Mouse (Mus musculus) right cerebral cortex, adult 2 months (tissue): Measurements from ENCODE around the gene Dhrs4.

Experiments used
- DNase-seq, 2 experiments: peaks; one replicate each; pipeline ENCODE4 v3.0.0; 2021 to 2022; ENCODE audit warnings: low spot score in 2 of 2

Dhrs4 gene

DNA sequence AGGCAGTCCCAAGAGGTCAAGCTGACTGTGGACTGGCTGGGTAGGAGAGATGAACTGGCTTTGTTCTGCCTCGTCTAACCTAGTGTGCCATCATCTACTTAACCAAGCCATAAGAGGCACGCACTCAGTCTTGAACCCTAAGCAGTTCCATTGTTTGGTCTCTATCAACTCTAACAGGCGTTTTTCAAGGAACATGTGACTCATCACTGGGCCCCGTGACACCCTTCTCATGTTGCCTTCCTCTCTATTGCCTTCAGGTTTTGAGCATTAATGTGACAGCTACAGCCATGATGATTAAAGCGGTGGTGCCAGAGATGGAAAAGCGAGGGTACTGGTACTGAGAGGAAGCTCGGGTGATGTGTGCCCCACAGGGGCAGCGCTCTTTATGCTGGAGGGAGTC is 8.3 kb downstream of the Dhrs4 start:
- no peak for DNase-seq

DNA sequence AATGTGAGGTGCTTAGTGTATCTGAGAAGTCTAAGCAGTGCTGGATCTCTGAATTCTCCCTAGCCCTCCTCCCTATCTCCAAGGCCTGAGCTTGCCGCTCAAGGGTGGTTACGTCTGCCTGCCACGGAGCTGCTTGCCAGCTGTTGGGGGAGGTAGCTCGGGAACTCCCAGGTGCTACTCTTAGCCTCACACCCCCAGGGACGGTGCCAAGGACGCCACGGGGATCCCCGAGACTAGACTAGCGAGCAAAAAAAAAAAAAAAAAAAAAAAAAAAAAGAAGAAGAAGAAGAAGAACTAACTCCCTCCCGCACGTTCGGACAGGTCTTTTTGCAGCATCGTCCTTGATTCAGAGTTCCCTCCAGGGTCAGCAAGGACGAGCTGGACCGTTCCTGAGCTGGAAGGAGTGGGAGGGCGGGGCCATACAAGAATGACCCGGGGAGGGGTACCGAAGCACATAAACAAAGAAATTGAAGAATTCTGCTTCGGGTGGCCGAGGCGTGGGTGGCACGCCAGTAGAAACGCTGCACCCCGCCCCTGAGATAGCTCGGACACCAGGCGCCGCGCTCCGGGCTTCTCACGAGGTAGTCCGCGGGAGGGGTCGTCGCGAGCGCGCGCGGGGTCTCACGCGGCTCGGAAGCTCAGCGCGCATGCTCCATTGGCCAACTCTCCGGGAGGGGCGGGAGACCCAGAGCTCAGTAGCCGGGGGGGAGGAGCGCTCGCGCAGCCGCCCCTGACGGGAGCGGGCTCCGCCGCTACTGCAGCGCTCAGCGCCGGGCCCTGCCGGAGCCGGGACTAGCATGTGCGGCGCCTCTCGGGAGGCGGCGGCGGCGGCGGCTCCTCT is 12.0 kb downstream of the Dhrs4 start, which contains the start of gene Carmil3:
Gene Carmil3 (plus strand): TSS at position 291 of the 841 bp plus-strand sequence.
- DNase-seq: peak; percentile 81 to 88

DNA sequence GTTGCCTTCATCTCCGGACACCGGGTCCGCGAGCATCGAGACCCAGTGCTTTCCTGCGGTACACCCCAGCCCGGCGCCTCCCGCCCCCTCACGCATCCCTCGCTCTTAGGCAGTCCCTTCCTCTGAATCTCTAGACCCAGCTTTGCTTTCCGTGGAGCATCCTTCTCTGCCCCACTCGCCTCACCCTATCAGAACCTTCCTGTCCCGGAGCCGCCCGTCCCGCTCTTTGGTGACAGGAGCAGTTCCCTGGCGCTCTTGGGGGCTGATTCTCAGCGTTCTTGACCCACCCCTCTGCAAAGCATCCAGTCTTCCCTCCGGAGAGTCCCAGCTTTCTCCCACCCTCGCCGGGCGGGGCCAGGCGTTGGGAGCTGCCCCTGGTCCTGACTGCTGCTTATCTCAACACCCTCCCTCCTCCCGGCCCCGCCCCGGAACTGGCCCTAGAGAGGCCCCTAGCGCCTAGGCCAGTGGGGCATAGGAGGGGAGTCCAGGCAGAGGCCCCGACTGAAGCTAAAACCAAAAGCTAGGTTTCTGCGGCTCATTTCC is 12.8 kb downstream of the Dhrs4 start:
- peak; percentile 53 to 56 for DNase-seq

DNA sequence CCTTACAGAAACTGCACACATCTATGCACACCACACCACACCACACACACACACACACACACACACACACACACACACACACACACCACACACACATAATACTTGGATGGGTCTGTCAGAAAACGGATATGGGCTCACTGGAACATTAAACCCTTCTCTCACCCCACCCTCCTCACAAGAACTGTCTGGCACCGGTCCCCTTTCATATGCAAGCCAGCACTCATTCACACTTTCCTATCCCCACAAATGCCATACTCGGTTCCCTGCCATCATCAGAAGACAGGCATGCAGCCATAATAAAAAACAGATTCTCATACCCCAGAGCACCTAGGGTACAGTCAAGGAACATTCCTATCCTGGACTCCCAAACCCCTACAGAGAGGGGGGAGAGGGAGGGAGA is 13.5 kb downstream of the Dhrs4 start:
- no peak for DNase-seq

DNA sequence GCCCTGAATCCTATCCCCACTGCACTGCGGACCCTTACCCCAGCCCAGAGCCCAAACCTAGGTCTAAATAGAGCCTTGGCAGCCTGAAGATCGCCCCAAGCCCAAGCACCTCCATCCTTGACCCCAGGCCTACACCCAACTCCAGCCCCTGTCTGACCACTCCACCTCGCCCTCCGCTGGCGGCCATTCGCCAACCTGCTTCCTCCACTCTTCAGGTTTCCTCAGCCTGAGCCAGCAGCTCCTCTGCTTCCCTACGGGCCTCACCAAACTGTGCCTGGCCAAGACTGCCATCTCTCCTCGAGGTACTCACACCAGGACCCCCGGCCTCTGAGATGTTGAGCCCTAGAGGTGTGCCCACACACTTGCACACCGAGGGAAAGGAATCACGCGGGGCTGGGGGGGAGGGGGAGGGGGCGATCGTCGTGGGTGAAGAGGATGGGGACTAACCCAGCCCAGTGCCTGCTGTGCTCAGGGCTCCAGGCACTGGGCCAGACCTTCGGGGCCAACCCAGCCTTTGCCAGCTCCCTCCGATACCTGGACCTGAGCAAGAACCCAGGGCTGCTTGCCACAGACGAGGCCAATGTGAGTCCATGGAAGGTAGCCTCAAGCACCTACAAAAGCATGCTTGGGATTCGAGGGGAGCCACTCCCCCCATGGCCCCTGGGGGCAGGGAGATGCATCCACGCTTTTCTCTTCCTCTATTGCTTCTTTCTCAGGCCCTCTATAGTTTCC is 17.1 kb downstream of the Dhrs4 start:
- no peak for DNase-seq

DNA sequence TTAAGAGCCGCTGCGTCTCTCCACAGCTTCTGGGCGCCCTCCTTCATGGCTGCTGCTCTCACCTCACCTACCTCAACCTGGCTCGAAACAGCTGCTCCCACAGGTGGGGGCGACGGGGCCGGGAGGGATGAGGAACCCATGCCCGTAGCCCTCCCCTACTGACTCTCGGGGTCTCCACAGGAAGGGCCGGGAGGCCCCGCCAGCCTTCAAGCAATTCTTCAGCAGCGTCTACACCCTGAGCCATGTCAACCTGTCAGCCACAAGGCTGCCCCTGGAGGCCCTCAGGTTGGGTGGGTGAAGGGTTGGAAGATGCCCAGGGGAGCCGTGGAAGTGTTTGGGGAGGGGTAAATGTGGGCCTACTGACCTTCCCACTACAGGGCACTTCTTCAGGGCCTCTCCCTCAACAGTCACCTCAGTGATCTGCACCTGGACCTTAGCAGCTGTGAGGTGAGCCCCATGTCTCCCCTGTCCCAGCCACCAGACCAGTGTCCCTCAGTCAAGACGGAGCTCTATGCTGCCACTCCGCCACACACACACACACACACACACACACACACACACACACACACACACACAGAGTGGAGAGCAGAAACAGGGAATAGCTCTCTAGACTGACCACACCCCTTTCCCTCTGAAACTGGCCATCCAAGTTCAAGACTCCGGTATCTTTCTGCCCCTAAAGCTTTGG is 18.3 kb downstream of the Dhrs4 start:
- DNase-seq: no peak

DNA sequence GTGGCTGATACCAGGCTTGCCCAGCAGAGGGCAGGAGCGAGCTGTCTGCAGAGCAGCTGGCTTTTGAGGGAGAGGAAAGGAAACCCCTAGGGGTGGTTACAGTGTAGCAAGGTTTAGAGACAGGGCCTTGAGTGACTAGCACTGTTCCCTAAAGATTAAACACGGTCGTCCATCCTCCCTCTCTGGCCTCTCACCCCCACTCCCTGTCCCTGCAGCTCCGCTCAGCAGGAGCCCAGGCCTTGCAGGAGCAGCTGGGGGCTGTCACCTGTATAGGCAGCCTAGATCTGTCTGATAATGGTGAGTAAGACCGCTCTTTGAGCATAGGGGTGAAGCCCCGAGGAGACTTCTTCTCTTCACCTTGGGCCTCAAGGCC is 18.9 kb downstream of the Dhrs4 start:
- DNase-seq: peak; percentile 83 to 89

DNA sequence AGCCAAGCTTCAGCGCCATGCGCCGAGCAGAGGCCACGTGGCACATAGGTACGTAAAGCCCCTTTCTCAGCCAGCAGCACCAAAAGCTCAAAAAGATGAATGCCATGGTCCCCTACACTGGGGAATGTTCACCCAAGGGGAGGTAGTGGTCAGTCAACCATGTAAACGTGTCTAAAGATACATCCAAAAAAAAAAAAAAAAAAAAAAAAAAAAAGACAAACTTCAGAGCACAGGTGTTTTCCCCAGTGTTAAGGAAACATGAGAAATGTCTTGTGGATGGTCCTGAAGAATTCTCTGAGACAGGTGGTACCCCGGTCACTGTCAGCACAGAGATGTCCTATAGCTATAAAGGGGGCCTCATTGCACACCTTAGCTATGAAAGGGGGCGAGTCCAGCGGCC is 27.1 kb downstream of the Dhrs4 start:
- no peak for DNase-seq

DNA sequence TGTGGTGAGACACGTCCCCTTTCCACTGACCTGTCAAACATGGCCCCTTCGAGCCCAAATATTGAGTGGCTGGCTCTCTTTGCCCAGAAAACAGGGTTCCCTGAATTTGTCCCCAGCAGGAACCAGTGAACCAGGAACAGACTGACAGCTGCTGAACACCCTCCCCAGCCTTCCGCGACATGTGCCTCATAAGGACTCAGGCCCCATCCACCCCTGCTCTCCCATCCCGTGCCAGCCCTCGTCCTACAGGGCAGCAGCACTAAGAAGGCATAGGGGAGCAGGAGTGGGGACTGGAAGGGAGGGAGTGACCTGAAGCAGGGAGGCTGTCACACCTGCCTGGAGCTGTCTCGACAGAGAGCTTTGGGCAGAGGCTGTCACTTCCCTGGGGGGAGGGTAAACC is 29.2 kb downstream of the Dhrs4 start:
- DNase-seq: no peak

DNA sequence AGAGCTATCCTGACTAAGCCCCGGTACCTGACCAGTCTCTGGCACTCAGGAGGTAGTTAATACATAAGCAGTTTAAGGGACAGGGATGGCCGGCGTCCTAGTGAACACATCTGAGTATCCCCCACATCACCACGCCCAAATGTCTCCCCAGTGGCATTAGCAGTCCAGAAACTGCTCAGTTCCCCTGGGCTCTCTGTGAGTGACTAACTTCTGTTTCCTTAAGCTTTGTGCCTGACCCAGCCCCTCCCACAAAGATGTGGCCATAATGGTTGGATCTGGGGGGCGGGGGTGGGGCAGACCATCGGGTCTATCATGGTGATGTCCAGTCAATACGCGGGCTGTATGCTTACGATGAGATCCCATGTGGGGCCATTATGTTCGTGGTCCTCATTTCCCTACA is 31.0 kb downstream of the Dhrs4 start:
- DNase-seq: no peak

DNA sequence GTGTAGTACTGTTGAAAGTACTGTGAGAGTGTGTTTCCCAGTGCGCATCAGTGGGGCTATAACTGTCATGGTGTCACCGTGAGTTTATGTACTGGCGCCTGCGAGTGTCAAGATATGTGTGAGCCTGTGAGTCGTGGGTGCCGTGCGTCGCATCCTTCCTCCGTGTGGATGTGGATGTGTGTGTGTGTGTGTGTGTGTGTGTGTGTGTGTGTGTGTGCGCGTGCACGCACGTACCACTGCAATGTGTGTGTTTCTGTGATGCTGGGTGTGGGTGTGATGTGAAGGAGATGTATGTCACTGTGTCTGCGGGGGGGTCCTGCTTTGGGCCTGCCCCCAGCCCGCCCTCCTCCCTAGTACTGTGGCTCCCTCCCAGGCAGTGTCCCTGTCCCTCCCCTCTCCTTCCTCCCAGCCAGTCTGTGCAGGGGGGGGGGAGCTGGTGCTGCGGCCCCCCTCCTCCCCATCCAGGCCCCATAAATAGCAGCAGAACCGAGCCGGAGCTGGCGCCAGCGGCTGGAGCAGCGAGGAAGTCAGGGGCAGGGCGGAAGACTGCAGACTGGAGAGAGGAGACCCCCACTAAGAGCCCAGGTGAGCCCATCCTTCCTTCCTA is 31.7 kb downstream of the Dhrs4 start, which contains the start of gene Cpne6:
Gene Cpne6 (plus strand): TSS at position 321 of the 607 bp plus-strand sequence.
- DNase-seq: peak; percentile 63 to 67

DNA sequence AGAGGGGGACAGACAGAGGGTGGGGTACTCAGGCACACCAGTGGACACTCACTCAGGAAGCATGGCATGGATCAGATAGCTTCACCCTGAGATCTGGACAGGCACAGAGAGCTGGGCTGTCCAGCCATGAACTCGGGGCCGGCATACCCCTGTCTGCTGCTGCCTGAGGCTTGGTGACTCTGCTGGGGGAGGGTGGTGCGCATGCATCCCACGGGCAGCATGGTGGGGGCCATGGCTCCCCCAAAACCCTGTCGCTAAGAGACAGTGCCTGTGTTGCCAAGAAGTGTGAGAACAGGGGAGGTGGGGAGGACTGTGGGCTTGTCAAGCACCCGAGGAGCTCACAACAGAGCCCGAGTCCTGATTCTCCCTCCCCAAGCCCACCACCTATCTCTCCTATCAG is 32.5 kb downstream of the Dhrs4 start:
- DNase-seq: peak; percentile 74 to 75

DNA sequence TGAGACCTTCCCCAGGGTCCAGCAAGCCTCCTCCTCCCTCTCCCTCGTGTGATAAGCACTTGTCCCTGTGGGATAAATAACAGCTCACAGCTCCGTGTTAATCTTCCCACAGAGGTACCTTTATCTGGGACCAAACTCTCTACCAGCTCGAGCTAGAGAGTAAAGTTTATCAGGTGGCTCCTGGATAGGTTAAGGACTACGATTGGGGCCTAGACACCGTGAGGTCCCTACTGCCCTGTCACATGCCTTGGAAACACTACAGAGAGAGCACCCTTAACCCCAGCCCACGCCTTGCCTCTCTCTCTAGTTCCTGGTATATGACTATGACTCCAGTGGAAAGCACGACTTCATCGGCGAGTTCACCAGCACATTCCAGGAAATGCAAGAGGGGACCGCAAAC is 35.4 kb downstream of the Dhrs4 start:
- no peak for DNase-seq

DNA sequence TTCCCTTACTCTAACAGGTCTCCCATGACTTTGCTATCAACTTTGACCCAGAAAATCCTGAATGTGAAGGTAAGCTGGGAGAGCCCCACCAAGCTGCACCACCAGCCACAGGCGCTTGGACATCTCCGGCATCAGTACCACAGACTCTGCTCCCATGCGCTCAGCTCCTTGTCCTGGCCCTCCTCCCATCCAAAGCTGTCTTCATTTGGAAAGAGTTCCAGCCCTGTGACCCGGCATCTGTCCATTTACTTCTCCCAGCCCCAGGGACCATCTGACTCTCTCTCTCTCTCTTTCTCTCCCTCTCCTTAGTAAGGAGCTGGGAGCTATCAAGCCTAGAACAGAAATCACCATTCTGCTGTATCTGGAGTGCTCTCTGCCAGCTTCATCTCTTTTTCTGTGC is 37.3 kb downstream of the Dhrs4 start:
- no peak for DNase-seq

DNA sequence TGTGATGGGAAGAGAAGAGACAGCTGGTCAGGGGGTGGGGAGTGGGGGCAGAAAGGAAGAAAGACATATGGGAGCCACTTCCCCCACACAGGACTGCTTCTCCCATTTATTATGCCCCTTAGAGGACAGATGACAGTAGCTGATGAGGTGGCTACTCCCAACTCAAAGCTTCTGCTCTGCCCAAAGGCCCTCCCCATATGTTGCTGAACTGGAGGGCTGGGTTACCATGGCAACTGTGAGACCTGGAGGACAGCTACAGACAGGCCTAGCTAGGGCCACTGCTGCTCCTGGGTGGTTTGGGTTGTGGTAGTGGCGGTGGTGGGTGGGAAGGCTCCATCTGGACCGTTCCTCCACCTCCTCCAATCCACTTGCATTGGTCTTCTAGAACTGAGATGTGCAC is 40.3 kb downstream of the Dhrs4 start:
- peak; percentile 77 to 82 for DNase-seq

DNA sequence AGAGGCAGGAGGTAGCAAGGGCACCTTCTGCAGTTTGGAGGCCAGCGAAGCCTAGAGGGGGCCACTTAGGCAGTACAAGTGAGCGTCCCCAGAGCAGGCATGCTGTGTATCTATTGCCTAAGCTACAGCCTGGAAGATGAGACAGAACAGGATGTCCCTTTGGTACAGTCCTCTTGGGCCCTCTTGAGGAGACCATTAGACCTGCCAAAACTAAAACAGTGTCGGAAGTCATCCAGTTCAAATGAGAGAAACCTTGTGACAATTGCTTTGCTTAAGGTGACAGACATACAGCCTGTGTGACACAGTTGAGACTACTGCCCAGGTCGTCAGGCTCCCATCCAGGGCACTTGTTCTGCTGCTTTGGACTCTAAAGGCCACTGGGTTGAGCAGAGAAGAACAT is 41.0 kb downstream of the Dhrs4 start:
- no peak for DNase-seq

DNA sequence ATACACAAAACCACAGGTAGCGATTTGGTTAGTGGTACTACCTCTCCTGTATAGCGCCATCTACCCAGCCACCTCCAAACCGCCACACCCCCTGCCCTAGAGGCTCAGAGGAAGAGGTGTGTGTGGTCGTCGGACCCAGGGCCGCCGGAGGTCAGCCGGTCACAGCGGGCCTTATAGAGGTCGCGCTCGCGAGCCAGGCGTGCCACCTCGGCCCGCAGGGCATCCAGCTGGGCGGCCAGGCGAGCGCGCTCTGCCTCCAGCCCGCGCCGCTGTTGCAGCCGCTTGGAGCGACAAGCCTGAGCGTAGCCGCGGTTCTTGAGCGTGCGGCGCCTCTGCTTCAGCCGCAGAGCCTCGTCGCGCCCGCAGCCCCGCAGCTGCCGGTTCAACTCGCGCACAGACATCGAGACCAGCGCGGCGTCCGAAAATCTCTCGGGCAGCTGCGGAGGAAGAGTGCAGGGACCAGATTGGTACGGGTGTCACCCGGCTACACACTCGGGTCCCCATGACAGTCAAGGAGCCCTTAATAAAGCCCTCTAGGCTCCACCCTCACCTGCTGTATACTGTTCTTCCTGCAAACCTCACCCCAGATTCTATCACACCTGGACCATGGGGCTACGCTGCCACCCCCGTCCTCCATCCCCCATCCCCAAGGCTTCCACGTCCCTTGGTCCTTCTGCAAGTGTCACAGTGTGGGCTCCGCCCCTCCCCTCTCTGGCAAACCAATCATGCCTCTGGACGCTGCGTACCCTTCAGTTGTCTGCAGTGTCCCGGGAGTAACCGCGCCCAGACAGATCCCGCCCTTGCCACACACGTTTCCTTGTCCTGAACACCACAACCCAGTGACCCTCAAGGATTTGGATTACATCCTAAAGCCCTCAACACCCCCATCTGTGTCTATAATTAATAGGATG is 42.1 kb downstream of the Dhrs4 start:
- peak in 1 of 2 experiments; percentile 56 for DNase-seq

DNA sequence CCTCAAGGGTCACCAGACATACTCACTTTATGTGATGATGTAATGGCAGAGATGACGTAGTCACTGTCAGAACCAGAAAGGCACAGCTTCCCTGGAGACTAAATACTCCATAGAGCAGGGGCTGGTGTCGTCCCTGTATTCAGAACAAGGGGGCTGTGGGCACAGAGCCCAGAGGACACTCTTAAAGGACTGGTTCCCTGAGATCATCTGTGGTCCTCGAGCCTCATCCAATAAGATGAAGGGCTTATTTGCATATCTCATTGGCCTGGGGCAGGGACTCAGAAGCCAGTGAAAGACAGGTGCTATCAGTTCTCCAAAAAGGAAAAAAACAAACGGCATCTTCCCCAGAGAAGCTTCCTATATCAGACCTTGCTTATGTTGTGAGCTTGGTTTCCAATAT is 45.5 kb downstream of the Dhrs4 start:
- no peak for DNase-seq

DNA sequence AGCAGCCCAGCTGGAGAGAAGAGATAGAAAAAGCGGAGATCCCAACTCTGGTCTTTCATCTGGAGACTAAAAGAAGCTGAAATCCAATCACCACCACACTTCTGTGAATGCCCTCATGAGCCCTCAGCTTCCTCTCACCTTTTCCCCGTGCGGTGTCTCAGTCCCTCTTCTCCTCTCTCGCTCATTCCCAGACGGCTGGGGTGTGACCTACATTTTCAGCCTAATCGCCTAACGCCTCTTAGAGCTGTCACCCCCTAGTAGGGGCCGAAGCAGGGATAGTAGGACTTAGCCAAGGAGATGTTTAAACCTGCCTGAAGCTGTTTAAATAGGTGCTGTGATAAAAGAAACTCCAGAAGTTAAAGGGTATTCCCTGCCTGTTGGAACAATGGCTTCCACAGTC is 46.2 kb downstream of the Dhrs4 start, which contains the start of gene Nrl:
Gene Nrl (minus strand): TSS at position 197 of the 400 bp plus-strand sequence.
- no peak for DNase-seq

DNA sequence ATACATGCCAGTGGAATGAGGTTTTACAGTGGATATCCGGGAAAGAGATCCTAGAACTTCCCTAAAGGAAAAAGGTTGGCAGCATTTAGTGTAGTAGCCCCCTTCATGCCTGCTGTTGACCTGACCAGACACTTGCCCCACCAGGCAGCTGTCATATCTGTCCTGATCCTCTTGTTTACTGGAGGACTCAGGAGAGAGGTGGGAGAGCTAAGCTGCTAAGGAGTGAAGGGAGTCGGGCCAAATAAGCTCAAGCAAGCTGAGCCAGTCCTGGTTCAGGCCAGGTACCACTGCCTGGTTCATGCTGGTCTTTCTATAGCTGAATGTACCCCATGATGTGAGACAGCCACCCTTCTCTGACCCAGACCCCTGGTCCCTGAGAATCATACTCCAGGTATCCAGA is 48.1 kb downstream of the Dhrs4 start:
- DNase-seq: no peak

DNA sequence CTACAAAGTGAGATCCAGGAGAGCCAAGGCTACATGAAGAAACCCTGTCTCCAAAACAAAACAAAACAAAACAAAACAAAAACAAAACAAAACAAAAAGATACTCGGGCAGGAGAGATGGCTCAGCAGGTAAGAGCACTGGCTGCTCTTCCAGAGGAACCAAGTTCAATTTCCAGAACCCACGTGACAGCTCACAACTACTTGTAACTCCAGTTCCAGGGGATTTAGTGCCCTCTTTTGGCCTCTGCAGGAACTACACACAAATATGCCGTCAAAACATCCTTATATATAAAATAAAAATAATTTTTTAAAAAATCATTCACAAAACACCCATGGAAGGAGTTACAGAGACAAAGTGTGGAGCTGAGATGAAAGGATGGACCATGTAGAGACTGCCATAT is 49.4 kb downstream of the Dhrs4 start:
- no peak for DNase-seq
